Mouse (Mus musculus) liver, embryonic 14.5 days (tissue): Measurements from ENCODE around the gene Fgfr2. TPM values are rescaled to one million over a fixed set of nuclear protein-coding genes. Genes with fewer than 3 reads are reported as not detected.

Experiments used
- ATAC-seq: fragments of 200-750 bp; cut with Nextera tagmentation; 2 replicates; pipeline ENCODE4 v1.8.0; 2017; ENCODE audit warnings: moderate number of reproducible peaks, mild to moderate bottlenecking, moderate library complexity; ENCODE audit not compliant: insufficient read depth
- DNase-seq, 3 experiments: peaks; one replicate each; pipeline ENCODE4 v3.0.0-alpha.2; 2012 to 2013; ENCODE audit warnings: low read depth in 3 of 3, low spot score in 3 of 3
- H3K27ac ChIP-seq: fragments of 300-500 bp; sonication (generic); 2 replicates; pipeline ENCODE4 v1.5.1; 2014; ENCODE audit warnings: moderate library complexity, mild to moderate bottlenecking, control low read depth, inconsistent platforms
- H3K27me3 ChIP-seq: fragments of 300-500 bp; sonication (generic); 2 replicates; pipeline ENCODE4 v1.6.1; 2014; ENCODE audit warnings: mild to moderate bottlenecking, low read length, moderate library complexity; ENCODE audit not compliant: control insufficient read depth, insufficient read depth
- H3K36me3 ChIP-seq: fragments of 300-500 bp; sonication (generic); replicated peaks from 2 replicates; pipeline ENCODE4 v1.6.1; 2014; ENCODE audit warnings: low read depth; ENCODE audit not compliant: control insufficient read depth, insufficient read depth
- H3K4me1 ChIP-seq, 2 experiments: fragments of 200-500 bp in 1 of 2; fragments of 300-500 bp in 1 of 2; sonication (generic) in 1 of 2; replicated peaks; 2 replicates each; pipeline ENCODE4 v1.6.1; 2012 to 2014; ENCODE audit warnings: antibody characterized with exemption in 1 of 2, inconsistent platforms in 1 of 2, low read length in 1 of 2; ENCODE audit not compliant: control insufficient read depth in 2 of 2, insufficient read depth in 2 of 2
- H3K4me2 ChIP-seq: fragments of 300-500 bp; sonication (generic); 2 replicates; pipeline ENCODE4 v1.6.1; 2014; ENCODE audit warnings: low read depth, mild to moderate bottlenecking, control low read depth, moderate library complexity
- H3K4me3 ChIP-seq, 2 experiments: fragments of 200-500 bp in 1 of 2; fragments of 300-500 bp in 1 of 2; sonication (generic) in 1 of 2; 2 replicates each; pipeline ENCODE4 v1.5.1; 2012 to 2014; ENCODE audit warnings: low read depth in 2 of 2, low read length in 2 of 2, mild to moderate bottlenecking in 2 of 2, control low read depth in 1 of 2, inconsistent platforms in 1 of 2, moderate library complexity in 1 of 2; ENCODE audit not compliant: insufficient read depth in 1 of 2
- H3K9ac ChIP-seq: fragments of 300-500 bp; sonication (generic); replicated peaks from 2 replicates; pipeline ENCODE4 v1.6.1; 2014; ENCODE audit warnings: mild to moderate bottlenecking, control low read depth, moderate library complexity
- H3K9me3 ChIP-seq: fragments of 300-500 bp; sonication (generic); 2 replicates; pipeline ENCODE4 v1.6.1; 2016; ENCODE audit warnings: low read length, mixed read lengths; ENCODE audit not compliant: control insufficient read depth
- CTCF ChIP-seq: IDR thresholded peaks from 2 replicates; pipeline ENCODE4 v1.5.1; 2016; ENCODE audit warnings: antibody characterized with exemption, low read depth, control low read depth
- EP300 ChIP-seq: IDR thresholded peaks from 2 replicates; pipeline ENCODE4 v1.6.1; 2016; ENCODE audit warnings: antibody characterized with exemption, low read depth
- WGBS: fragments of 180-500 bp; shearing (Covaris S2); extraction: QIAGEN DNeasy Blood & Tissue Kit; methylation state at CpG from one replicate; pipeline ENCODE4 v1.1.7; 2014; ENCODE audit not compliant: insufficient replicate concordance; 5-methylcytosine and 5-hydroxymethylcytosine counted together
- polyA plus RNA-seq, 2 experiments: library from polyadenylated mRNA; depleted of rRNA in 1 of 2; stranded (reverse) in 1 of 2; unstranded in 1 of 2; fragments of >200 nt; fragmentation: Nextera tagmentation in 1 of 2; extraction: Ambion mirVana in 1 of 2; gene quantifications; 2 replicates each; pipeline versions ENCODE4 v1.2.1 to v1.2.3; 2012 to 2014

Gene Fgfr2
- polyA plus RNA-seq, 2 experiments = 7.9 to 8.8 TPM

- H3K27me3 ChIP-seq = no peaks in the 10 kb centered on the region
- H3K4me3 ChIP-seq = no peak overlapping the region
- no peaks in the 10 kb centered on the region for H3K36me3 ChIP-seq
- DNase-seq (no peak), ATAC-seq (no peak)
- no peak overlapping the region for H3K9ac ChIP-seq
- H3K9me3 ChIP-seq = no peaks in the 10 kb centered on the region
- 55% methylated on average over 4 of the region's 4 CpGs for WGBS
- H3K27ac ChIP-seq = no peak overlapping the region
- H3K4me2 ChIP-seq = no peak overlapping the region
- no peaks in the 10 kb centered on the region for H3K4me1 ChIP-seq
- TF ChIP-seq EP300 (no peak), CTCF (no peak)
Observed at GRCm38 (mm10) chr7:130854684-130855292, 2268.4 kb downstream of the Fgfr2 start.

- TF ChIP-seq CTCF (no peak), EP300 (no peak)
- WGBS = 51% methylated on average over 17 of the region's 17 CpGs
- ATAC-seq = no peak
- Histone ChIP-seq H3K4me2 (no peak overlapping the region), H3K4me3 (no peak overlapping the region), H3K9me3 (no peaks in the 10 kb centered on the region), H3K27me3 (no peaks in the 10 kb centered on the region), H3K4me1 (0 out of 4 replicates have a peak, but pooled peaks cover 0 to 3% of the 10 kb centered on the region in 2 experiments), H3K36me3 (no peaks in the 10 kb centered on the region), H3K9ac (no peak overlapping the region), H3K27ac (no peak overlapping the region)
- DNase-seq = no peak
Observed at GRCm38 (mm10) chr7:130847164-130847718, 2275.9 kb downstream of the Fgfr2 start.

GRCm38 (mm10) chr7:130839380-130840100 is 2283.6 kb downstream of the Fgfr2 start:
- Histone ChIP-seq H3K27me3 (no peaks in the 10 kb centered on the region), H3K27ac (no peak overlapping the region), H3K36me3 (no peaks in the 10 kb centered on the region), H3K4me2 (no peak overlapping the region), H3K9me3 (no peaks in the 10 kb centered on the region), H3K4me3 (no peak overlapping the region), H3K4me1 (peaks cover 0 to 7% of the 10 kb centered on the region in 2 experiments; a peak in 1 of 4 replicates), H3K9ac (no peak overlapping the region)
- 52% methylated on average over 12 of the region's 12 CpGs for WGBS
- ATAC-seq (peak; percentile 42; the same call in 1 of the 2 replicates), DNase-seq (peak in 1 of 3 experiments; percentile 22)
- no peak for TF ChIP-seq EP300

GRCm38 (mm10) chr7:130838658-130839025 is 2284.5 kb downstream of the Fgfr2 start:
- Histone ChIP-seq H3K27ac (no peak overlapping the region), H3K4me2 (no peak overlapping the region), H3K4me1 (peaks cover 0 to 7% of the 10 kb centered on the region in 2 experiments; a peak in 1 of 4 replicates), H3K36me3 (no peaks in the 10 kb centered on the region), H3K4me3 (no peak overlapping the region), H3K9ac (no peak overlapping the region), H3K9me3 (no peaks in the 10 kb centered on the region), H3K27me3 (no peaks in the 10 kb centered on the region)
- ATAC-seq (no peak), DNase-seq (no peak)
- TF ChIP-seq CTCF (no peak), EP300 (no peak)
- WGBS = 68% methylated on average over 3 of the region's 3 CpGs

GRCm38 (mm10) chr7:130837941-130838657 is 2285.1 kb downstream of the Fgfr2 start:
- H3K4me3 ChIP-seq = no peak overlapping the region
- H3K36me3 ChIP-seq = no peaks in the 10 kb centered on the region
- H3K4me2 ChIP-seq = no peak overlapping the region
- no peak overlapping the region for H3K27ac ChIP-seq
- DNase-seq (no peak), ATAC-seq (no peak)
- no peaks in the 10 kb centered on the region for H3K9me3 ChIP-seq
- WGBS = 61% methylated on average over 12 of the region's 12 CpGs
- peaks cover 0 to 7% of the 10 kb centered on the region in 2 experiments; a peak in 1 of 4 replicates for H3K4me1 ChIP-seq
- H3K27me3 ChIP-seq = no peaks in the 10 kb centered on the region
- H3K9ac ChIP-seq = no peak overlapping the region
- TF ChIP-seq CTCF (no peak), EP300 (no peak)
